Mouse (Mus musculus) forebrain, embryonic 13.5 days (tissue): ENCODE data around the gene Mettl7a2. TPM values are rescaled to one million over a fixed set of nuclear protein-coding genes. Genes with fewer than 3 reads are reported as not detected.
"Not testable (repeated sequence)": the region's sequence is repeated elsewhere in the genome, so short reads cannot be mapped to it uniquely, and the experiment has no call there.

Experiments used
- ATAC-seq: fragments of 200-750 bp; cut with Nextera tagmentation; 2 replicates; pipeline ENCODE4 v1.8.0; 2017
- H3K27ac ChIP-seq: fragments of 300-500 bp; sonication (generic); 2 replicates; pipeline ENCODE4 v1.5.1; 2015; ENCODE audit warnings: inconsistent platforms, mild to moderate bottlenecking, moderate library complexity
- H3K27me3 ChIP-seq: fragments of 300-500 bp; sonication (generic); 2 replicates; pipeline ENCODE4 v1.6.1; 2015; ENCODE audit warnings: mild to moderate bottlenecking, inconsistent platforms
- H3K36me3 ChIP-seq: fragments of 300-500 bp; sonication (generic); 2 replicates; pipeline ENCODE4 v1.6.1; 2015; ENCODE audit warnings: mild to moderate bottlenecking, inconsistent platforms; ENCODE audit not compliant: poor library complexity, severe bottlenecking
- H3K4me1 ChIP-seq: fragments of 300-500 bp; sonication (generic); 2 replicates; pipeline ENCODE4 v1.6.1; 2015; ENCODE audit warnings: inconsistent platforms
- H3K4me2 ChIP-seq: fragments of 300-500 bp; sonication (generic); 2 replicates; pipeline ENCODE4 v1.6.1; 2015; ENCODE audit warnings: inconsistent platforms, mild to moderate bottlenecking, moderate library complexity
- H3K4me3 ChIP-seq: fragments of 300-500 bp; sonication (generic); 2 replicates; pipeline ENCODE4 v1.5.1; 2015; ENCODE audit warnings: mild to moderate bottlenecking, inconsistent platforms
- H3K9ac ChIP-seq: fragments of 300-500 bp; sonication (generic); 2 replicates; pipeline ENCODE4 v1.6.1; 2015; ENCODE audit warnings: mild to moderate bottlenecking, inconsistent platforms
- H3K9me3 ChIP-seq: fragments of 300-500 bp; sonication (generic); replicated peaks from 2 replicates; pipeline ENCODE4 v1.6.1; 2016; ENCODE audit warnings: inconsistent platforms
- WGBS: fragments of 180-500 bp; shearing (Covaris S2); methylation state at CpG from one replicate; pipeline ENCODE4 v1.1.7; 2015; 5-methylcytosine and 5-hydroxymethylcytosine counted together
- polyA plus RNA-seq: library from polyadenylated mRNA; unstranded; fragments of >200 nt; fragmentation: Nextera tagmentation; extraction: Ambion mirVana; gene quantifications from 2 replicates; pipeline ENCODE4 v1.2.1, GENCODE M21; 2015

Mettl7a2 gene
- polyA plus RNA-seq, 1 experiment from 2014 or later: not detected

DNA sequence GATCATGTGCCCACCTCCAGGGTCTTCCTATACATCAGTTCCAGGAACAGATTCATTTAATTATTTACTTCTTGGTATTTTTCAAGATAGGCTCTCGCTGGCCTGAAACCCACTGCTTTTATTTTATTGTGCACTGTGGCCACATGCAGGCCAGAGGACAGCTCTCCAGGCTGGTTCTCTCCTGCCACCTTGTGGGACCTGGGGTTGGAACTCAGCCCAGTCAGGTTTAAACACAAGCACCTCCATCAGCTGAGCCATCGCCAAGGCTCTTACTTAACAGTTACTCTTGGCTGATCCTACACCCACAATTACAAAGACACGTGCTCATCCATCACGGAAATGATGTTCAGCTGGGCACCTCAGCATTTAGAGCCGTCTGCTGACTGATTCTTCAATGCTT, 31.9 kb upstream of the Mettl7a2 start:
- Histone ChIP-seq H3K9ac (no peak overlapping the region), H3K27ac (no peak overlapping the region), H3K27me3 (no peaks in the 10 kb centered on the region), H3K4me1 (no peaks in the 10 kb centered on the region), H3K36me3 (no peaks in the 10 kb centered on the region), H3K4me2 (no peak overlapping the region), H3K4me3 (no peak overlapping the region), H3K9me3 (no peaks in the 10 kb centered on the region)
- ATAC-seq: no peak
- WGBS: 62% methylated on average over 5 of the region's 5 CpGs

DNA sequence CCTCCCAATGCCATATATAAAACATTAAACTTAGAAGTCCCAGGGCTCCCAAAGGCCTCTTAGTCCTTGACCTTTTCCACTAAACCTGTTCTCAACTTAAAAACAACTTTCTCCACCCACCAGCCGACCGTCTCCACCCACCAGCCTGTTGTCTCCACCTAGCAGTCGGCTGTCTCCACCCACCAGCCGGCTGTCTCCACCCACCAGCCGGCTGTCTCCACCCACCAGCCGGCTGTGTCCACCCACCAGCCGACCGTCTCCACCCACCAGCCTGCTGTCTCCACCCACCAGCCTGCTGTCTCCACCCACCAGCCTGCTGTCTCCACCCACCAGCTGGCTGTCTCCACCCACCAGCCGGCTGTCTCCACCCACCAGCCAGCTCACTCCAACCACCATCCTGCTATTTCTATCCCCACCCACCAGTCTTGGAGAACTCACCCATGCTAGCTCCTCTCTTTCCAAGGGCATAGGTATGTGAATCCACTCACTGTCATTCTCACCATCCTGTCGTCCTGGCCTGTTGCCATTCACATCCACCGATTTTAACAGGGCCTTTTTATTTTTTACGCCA, 28.9 kb upstream of the Mettl7a2 start:
- no peaks in the 10 kb centered on the region for H3K36me3 ChIP-seq
- no peak overlapping the region for H3K4me3 ChIP-seq
- no peaks in the 10 kb centered on the region for H3K9me3 ChIP-seq
- no peaks in the 10 kb centered on the region for H3K4me1 ChIP-seq
- H3K27me3 ChIP-seq: no peaks in the 10 kb centered on the region
- H3K27ac ChIP-seq: no peak overlapping the region
- 75% methylated on average over 12 of the region's 12 CpGs for WGBS
- H3K4me2 ChIP-seq: no peak overlapping the region
- no peak overlapping the region for H3K9ac ChIP-seq
- ATAC-seq: no peak

DNA sequence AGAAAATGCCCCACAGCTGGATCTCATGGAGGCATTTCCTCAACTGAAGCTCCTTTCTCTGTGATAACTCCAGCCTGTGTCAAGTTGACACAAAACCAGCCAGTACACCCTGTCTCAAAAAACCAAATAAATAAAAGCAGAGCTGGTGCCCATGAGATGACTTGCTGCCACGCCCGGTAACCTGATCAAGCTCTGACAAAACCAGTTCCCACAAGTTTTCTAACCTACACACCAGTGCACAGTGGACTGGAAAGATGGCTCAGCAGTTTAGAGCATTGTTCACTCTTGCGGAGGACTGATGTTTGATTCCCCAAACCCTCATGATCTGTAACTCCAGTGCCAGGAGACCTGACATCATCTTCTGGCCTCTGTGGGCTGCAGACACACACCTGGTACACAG, 27.8 kb upstream of the Mettl7a2 start:
- no peak overlapping the region for H3K27ac ChIP-seq
- H3K9ac ChIP-seq: no peak overlapping the region
- no peaks in the 10 kb centered on the region for H3K36me3 ChIP-seq
- H3K27me3 ChIP-seq: no peaks in the 10 kb centered on the region
- no peak overlapping the region for H3K4me3 ChIP-seq
- H3K9me3 ChIP-seq: no peaks in the 10 kb centered on the region
- WGBS: 93% methylated on average over 3 of the region's 3 CpGs
- H3K4me2 ChIP-seq: no peak overlapping the region
- H3K4me1 ChIP-seq: no peaks in the 10 kb centered on the region
- no peak for ATAC-seq

DNA sequence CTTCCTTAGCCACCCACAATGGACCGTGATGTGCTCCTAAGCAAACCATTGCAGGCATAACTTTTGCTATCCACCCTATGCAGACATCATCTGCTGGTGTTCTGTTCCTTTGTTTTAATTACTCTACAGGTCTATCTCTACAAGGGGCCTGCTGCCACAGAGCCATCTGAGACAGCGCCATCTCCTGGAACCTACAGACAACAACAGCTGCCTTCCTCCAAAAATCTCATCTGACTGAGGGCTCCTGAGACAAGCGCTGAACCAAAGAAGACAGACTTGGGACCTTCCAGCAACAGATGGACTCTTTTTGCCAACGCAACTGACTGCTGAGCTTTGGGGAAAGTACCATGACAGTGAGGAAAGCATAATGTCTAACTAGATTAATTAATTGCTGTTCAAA, 24.9 kb upstream of the Mettl7a2 start:
- not testable (repeated sequence) for H3K4me2 ChIP-seq, H3K4me3 ChIP-seq, ATAC-seq, H3K27me3 ChIP-seq, H3K36me3 ChIP-seq, H3K27ac ChIP-seq, H3K9me3 ChIP-seq, H3K4me1 ChIP-seq, H3K9ac ChIP-seq
- WGBS: 63% methylated on average over 4 of the region's 4 CpGs

DNA sequence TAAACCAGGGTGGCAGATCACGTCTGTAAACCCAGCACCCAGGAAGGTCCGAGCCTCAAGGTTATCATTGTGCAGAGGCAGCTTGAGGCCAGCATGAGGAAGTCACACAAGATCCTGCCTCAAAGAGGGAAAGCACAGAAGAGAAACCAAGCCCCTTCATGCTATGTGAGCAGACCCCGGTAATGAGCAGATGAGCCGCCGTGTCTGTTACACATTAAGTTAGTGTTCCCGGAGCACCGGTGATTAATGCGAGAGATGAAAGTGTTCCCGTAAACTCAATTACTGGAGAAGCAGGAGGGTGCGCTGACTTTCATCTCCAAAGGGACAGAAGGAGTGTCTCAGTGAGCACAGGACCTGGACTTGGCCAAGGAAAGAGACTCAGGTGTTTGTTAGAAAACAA, 23.7 kb upstream of the Mettl7a2 start:
- H3K4me2 ChIP-seq, H3K4me3 ChIP-seq, ATAC-seq, H3K4me1 ChIP-seq, H3K9me3 ChIP-seq, H3K36me3 ChIP-seq, H3K27ac ChIP-seq, H3K27me3 ChIP-seq, H3K9ac ChIP-seq: not testable (repeated sequence)
- 58% methylated on average over 10 of the region's 10 CpGs for WGBS

DNA sequence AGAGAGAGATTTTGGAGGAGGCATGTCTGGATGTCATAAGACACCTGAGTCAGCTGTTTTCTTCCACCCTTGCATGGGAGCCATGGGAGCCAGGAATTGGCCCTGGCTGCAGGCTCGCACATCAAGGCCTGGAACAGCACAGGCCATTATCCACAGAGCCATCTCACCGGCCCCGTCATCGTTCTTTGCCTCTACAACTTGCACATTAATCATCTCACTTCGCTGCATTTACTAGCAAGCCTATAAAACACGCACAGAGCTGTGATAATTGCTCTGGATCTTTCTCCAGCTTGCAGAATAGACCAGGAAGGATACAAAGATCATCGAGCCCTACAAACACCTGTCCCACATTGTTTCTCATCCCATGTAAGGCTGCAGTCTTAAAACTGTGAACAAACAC, 22.3 kb upstream of the Mettl7a2 start:
- no peaks in the 10 kb centered on the region for H3K36me3 ChIP-seq
- 80% methylated on average over 7 of the region's 7 CpGs for WGBS

DNA sequence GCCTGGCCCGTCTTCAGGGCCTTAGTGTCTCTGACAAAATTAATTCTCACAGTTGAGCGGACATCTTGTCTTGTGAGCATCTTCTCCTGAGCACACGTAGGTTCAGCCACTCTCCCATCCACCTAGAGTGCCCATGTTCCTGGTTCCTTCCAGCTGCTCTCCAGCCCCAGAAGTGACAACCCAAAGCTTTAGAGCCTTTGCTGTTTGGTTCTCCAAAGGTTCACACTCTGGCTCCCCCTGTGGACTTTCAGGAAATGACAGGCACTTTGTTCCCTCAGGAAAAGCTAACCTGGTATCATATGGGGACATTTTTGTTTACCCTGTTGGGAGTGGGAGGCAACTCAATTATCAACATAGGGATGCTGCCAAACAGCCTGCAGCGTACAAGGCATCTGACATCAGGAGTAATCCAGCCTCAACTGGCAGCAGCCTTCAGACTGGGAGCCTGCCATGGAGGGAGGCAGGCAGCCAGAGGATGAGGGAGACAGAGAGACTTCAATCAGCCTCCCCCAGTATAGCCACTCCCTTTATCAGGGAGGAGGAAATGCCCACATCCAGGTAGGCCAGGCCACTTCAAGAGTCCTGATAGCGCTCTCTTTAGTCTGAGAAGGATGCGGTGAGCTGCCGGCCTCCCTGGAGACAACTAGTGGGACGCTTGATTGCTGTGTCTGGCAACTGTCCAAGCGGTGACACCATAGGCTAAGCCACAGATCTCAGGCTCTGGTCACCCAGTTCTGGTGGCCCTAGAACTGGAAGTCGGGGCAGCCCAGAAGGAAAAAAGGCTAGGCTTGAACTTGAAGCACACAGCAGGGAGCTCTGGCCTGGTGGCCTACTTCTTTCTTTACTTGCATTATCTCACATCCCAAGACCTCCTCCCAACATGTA, 20.7 kb upstream of the Mettl7a2 start:
- ATAC-seq, H3K27ac ChIP-seq, H3K36me3 ChIP-seq, H3K4me2 ChIP-seq, H3K9me3 ChIP-seq, H3K4me3 ChIP-seq, H3K27me3 ChIP-seq, H3K4me1 ChIP-seq, H3K9ac ChIP-seq: not testable (repeated sequence)
- WGBS: 62% methylated on average over 3 of the region's 10 CpGs

More for the DNA sequence above, 22.3 kb upstream of the Mettl7a2 start:
- ATAC-seq: no peak
- Histone ChIP-seq H3K9ac (no peak overlapping the region), H3K9me3 (no peaks in the 10 kb centered on the region), H3K4me1 (no peaks in the 10 kb centered on the region), H3K27ac (no peak overlapping the region), H3K27me3 (no peaks in the 10 kb centered on the region), H3K4me2 (no peak overlapping the region), H3K4me3 (no peak overlapping the region)

DNA sequence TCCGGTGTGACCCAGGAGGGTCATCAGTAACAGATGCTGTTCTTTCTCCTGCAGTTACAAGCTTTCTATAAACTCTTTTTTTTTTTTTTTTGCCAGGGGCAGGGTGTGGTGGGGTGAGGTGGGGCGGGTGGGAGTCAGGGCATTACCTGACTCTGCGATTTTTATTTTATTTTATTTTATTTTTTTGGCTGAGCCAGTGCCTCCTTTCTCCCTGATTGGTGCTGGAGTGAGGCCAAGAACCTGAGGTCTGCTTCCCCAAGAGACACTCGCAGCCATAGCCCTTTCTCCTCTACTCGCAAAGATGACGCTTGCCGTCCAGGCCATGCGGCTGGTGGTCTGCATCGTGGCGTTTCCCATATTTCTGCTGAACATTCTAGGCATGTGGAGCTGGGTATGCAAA, 18.4 kb upstream of the Mettl7a2 start, which contains the start of gene Mettl7a3:
TSS of gene Mettl7a3 (plus strand) at position 301 of the 400 bp plus-strand sequence.
- Histone ChIP-seq H3K27ac (no peak within 1 kb of the TSS), H3K4me1 (no peaks in the 10 kb centered on the region), H3K36me3 (no peaks in the 10 kb centered on the region), H3K9ac (no peak within 1 kb of the TSS), H3K4me3 (no peak within 1 kb of the TSS), H3K4me2 (no peak within 1 kb of the TSS), H3K27me3 (no peaks in the 10 kb centered on the region), H3K9me3 (no peaks in the 10 kb centered on the region)
- 80% methylated on average over 10 of the region's 10 CpGs for WGBS
- ATAC-seq: no peak

DNA sequence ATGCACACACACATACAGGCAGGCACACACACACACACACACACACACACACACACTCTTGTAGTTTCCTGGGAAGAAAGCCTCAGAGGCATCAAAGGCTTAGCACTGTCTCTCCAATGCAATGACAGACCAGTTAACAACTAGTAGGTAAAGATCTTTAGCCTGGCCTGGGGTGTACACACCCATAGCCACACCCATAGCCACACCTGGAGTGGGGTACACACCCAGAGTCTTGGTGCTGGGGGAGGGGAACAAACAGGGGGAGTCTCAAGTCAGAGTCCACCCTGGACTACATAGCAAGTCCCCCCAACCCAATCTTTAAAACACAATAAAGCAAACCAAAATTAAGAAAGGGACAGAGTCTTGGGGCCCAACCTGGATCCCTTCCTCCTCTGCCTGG, 15.7 kb upstream of the Mettl7a2 start:
- not testable (repeated sequence) for H3K9ac ChIP-seq, H3K4me3 ChIP-seq, H3K4me1 ChIP-seq, H3K9me3 ChIP-seq, H3K27ac ChIP-seq, H3K36me3 ChIP-seq, H3K4me2 ChIP-seq, H3K27me3 ChIP-seq, ATAC-seq

DNA sequence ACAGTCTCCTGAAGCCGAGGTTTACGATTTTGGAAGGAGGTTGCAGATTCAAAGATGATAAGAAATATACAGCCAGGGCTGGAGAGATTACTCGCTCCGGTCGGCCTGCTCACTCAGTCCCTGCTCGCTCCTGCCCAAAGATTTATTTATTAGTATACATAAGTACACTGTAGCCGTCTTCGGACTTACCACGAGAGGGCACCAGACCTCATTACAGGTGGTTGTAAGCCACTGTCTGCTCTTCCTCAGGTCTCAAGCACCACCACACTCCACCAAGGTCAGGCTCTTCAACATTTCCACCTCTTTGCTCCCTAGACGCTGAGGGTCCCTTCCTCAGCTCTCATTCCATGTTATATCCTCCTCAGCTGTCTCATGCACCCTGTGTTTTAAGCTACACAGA, 15.2 kb upstream of the Mettl7a2 start:
- H3K4me2 ChIP-seq, H3K9ac ChIP-seq, H3K9me3 ChIP-seq, H3K27me3 ChIP-seq, H3K4me1 ChIP-seq, H3K36me3 ChIP-seq, H3K27ac ChIP-seq, ATAC-seq, H3K4me3 ChIP-seq: not testable (repeated sequence)
- WGBS: 42% methylated on average over 10 of the region's 10 CpGs

DNA sequence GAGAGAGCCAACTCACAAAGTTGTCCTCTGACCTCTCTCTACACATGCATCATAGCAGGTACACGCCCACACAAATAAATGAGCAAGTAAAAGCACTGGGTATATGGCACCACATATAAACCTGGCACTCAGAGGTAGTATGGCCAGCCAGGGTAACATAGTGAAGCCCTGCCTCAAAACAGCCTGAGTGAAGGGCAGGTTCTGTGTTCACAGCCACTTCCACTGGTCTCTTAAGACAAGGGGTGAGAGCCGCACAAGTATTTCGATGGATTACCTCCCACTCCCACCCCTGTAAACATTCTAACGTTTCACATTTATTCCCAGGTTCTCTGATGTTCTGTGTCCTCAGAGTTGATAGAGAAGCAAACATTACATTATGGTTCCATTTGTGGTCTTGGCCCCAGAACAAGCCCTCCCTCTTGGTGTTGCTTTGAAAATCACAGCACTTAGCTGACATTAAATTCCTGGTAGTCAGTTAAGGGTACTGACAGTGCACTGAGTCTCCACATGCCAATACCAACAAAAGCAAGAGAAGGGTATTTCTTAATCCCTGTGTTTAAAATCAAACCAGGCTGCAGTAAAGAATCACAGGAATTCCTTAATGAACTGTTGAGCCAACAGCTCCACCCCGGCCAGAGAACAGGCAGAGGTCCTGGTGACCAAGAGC, 11.6 kb upstream of the Mettl7a2 start:
- WGBS: 69% methylated on average over 5 of the region's 5 CpGs
- not testable (repeated sequence) for H3K4me2 ChIP-seq

DNA sequence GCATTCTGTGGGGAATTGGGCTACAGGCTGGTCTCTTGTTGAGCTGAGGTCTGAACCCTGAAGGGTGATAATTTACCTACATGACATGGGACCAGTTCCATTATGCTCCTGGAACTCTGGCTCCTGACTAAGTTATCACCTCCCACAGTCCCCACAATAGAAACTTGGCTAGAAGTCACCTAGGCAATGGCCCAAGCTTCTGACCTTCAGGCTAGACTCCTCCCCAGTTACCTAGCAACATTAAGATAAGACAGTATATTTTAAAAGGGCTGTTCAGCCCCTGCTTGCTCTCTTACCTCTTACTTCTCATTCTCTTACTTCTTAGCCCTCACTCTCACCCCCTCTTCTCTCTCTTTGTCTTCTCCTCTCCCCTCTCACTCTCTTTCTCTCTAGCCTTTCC, 7.5 kb upstream of the Mettl7a2 start:
- Histone ChIP-seq H3K4me1 (no peaks in the 10 kb centered on the region), H3K4me2 (no peak overlapping the region), H3K27ac (no peak overlapping the region), H3K36me3 (no peaks in the 10 kb centered on the region), H3K9me3 (no peaks in the 10 kb centered on the region), H3K4me3 (no peak overlapping the region), H3K27me3 (no peaks in the 10 kb centered on the region), H3K9ac (no peak overlapping the region)
- ATAC-seq: no peak

More for the DNA sequence above, 11.6 kb upstream of the Mettl7a2 start:
- H3K9me3 ChIP-seq, H3K27me3 ChIP-seq, H3K4me1 ChIP-seq, H3K9ac ChIP-seq, H3K27ac ChIP-seq, H3K4me3 ChIP-seq, H3K36me3 ChIP-seq, ATAC-seq: not testable (repeated sequence)
